Mouse (Mus musculus): Measurements from ENCODE around the gene Zfp981. TPM values are rescaled to one million over a fixed set of nuclear protein-coding genes. Genes with fewer than 3 reads are reported as not detected.
"Not testable (repeated sequence)": the region's sequence is repeated elsewhere in the genome, so short reads cannot be mapped to it uniquely, and the experiment has no call there.

Zfp981 gene
- polyA plus RNA-seq (2012; rRNA removed): not detected in 2 replicates

- H3K27me3 ChIP-seq (replicated peaks; ENCODE audit: control insufficient read depth, insufficient read depth, low read length); H3K27ac ChIP-seq (ENCODE audit: insufficient read depth, low read depth, low read length); H3K4me3 ChIP-seq (ENCODE audit: insufficient read depth, low read depth, low read length); H3K36me3 ChIP-seq (ENCODE audit: control insufficient read depth, insufficient read depth, low read length); DNase-seq; H3K4me1 ChIP-seq (ENCODE audit: control insufficient read depth, insufficient read depth, low read length): not testable (repeated sequence)
- 82% methylated on average over 4 of the region's 4 CpGs for WGBS
Observed at GRCm38 (mm10) chr4:146501727-146502126, at the start of gene Zfp981. Zfp981 (plus strand) TSS chr4:146502027.

DNA sequence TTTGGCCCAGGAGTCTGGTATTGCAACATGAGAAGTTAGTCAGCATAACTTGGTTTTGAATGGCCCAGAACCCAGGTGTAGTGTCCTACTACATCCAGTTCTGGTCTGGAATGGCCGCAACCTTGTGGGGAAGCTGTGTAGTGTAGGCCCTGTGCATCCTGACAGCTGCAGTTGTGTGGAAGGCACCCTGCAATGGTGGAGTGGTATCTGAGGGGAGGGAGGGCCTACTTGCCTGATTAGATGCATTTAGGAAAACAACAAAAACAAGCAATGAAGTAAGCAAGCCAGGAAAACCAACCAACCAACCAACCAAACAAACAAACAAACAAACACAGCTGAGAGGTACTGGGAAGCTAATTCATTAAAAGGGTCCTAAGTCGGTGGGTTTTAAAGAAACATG lies 49.3 kb upstream of the Zfp981 start:
- not testable (repeated sequence) for DNase-seq; H3K27ac ChIP-seq (ENCODE audit: insufficient read depth, low read depth, low read length); H3K36me3 ChIP-seq (ENCODE audit: control insufficient read depth, insufficient read depth, low read length); H3K4me1 ChIP-seq (ENCODE audit: control insufficient read depth, insufficient read depth, low read length); H3K27me3 ChIP-seq (replicated peaks; ENCODE audit: control insufficient read depth, insufficient read depth, low read length); H3K4me3 ChIP-seq (ENCODE audit: insufficient read depth, low read depth, low read length)
- 81% methylated on average over 2 of the region's 2 CpGs for WGBS

- H3K27ac ChIP-seq (ENCODE audit: insufficient read depth, low read depth, low read length): not testable (repeated sequence)
- 60% methylated on average over 1 of the region's 1 CpGs for WGBS
Observed at GRCm38 (mm10) chr4:146454170-146454569, 47.7 kb upstream of the Zfp981 start.

DNA sequence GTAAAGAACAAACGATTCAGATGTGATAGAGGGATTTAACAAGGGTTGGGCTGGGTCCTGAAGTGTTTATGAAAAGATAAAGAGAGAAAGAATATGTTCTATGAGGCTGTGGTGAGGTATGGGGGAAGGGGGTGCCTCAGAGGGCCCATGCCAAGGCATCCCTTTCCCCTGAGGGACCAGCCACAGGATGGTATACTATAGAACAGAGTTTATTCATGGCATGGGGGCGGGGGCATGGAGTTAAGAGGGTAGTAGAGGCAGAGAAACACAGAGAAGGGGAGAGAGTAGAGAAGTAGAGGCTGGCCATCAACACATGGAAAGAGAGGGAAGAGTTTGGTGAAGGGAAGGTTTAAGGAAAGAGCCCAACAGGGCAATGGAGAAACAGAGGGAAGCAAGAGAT lies 46.9 kb upstream of the Zfp981 start:
- H3K36me3 ChIP-seq (ENCODE audit: control insufficient read depth, insufficient read depth, low read length): no peaks in the 10 kb centered on the region
- 0 out of 2 replicates have a peak, but pooled peaks cover 1% of the 10 kb centered on the region for H3K27me3 ChIP-seq (replicated peaks; ENCODE audit: control insufficient read depth, insufficient read depth, low read length)
- DNase-seq: no peak
- no peak for TF ChIP-seq CTCF (conservative IDR thresholded peaks at IDR 0.05; ENCODE audit: insufficient read depth, insufficient read length, low read depth, low read length)
- no peak for TF ChIP-seq POLR2A (IDR thresholded peaks at IDR 0.05; ENCODE audit: low read depth, low read length)
- H3K27ac ChIP-seq (ENCODE audit: insufficient read depth, low read depth, low read length): no peak overlapping the region
- no peak overlapping the region for H3K4me3 ChIP-seq (ENCODE audit: insufficient read depth, low read depth, low read length)
- WGBS: 48% methylated on average over 2 of the region's 2 CpGs
- no peaks in the 10 kb centered on the region for H3K4me1 ChIP-seq (ENCODE audit: control insufficient read depth, insufficient read depth, low read length)

More at GRCm38 (mm10) chr4:146454170-146454569, 47.7 kb upstream of the Zfp981 start:
- H3K27me3 ChIP-seq (replicated peaks; ENCODE audit: control insufficient read depth, insufficient read depth, low read length); H3K36me3 ChIP-seq (ENCODE audit: control insufficient read depth, insufficient read depth, low read length); H3K4me3 ChIP-seq (ENCODE audit: insufficient read depth, low read depth, low read length); DNase-seq; H3K4me1 ChIP-seq (ENCODE audit: control insufficient read depth, insufficient read depth, low read length): not testable (repeated sequence)

GRCm38 (mm10) chr4:146455321-146455721 lies 46.5 kb upstream of the Zfp981 start:
- Histone ChIP-seq H3K27me3 (replicated peaks; ENCODE audit: control insufficient read depth, insufficient read depth, low read length) (0 out of 2 replicates have a peak, but pooled peaks cover 1% of the 10 kb centered on the region), H3K4me1 (ENCODE audit: control insufficient read depth, insufficient read depth, low read length) (no peaks in the 10 kb centered on the region), H3K36me3 (ENCODE audit: control insufficient read depth, insufficient read depth, low read length) (no peaks in the 10 kb centered on the region), H3K27ac (ENCODE audit: insufficient read depth, low read depth, low read length) (no peak overlapping the region), H3K4me3 (ENCODE audit: insufficient read depth, low read depth, low read length) (no peak overlapping the region)
- TF ChIP-seq CTCF (conservative IDR thresholded peaks at IDR 0.05; ENCODE audit: insufficient read depth, insufficient read length, low read depth, low read length): no peak
- 93% methylated on average over 7 of the region's 7 CpGs for WGBS
- DNase-seq: no peak

DNA sequence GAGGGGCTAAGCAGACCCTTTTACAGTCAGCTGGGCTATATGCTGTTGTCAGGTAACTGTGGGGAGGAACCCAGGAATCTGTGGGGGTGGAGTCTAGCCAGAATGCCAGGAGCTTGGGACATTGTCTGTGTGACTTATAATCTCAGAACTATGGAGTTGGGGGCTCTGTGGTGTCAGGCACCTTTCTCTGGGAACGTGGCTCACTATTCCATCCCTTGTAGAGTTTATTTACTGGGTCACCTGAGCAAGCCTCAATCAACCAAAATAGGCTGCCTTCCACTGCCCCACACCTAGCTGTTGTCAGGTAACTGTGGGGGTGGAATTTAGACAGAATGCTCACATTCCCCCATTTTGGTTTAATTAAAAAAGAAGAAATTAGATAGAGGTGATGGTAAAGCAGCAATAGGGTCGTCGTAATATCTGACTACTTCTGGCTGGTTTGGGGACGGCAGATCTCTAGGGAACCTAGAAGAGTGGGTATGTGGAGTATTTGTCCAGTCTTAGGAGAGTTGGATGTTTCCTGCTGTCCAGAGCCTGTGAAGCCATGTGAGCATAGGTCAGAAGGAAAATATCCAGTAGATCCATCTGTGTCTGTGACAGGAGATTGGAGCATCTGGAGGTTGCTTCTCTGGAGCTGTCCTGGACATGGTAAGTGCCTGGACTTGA lies 45.6 kb upstream of the Zfp981 start:
- H3K27me3 ChIP-seq (replicated peaks; ENCODE audit: control insufficient read depth, insufficient read depth, low read length): 0 out of 2 replicates have a peak, but pooled peaks cover 1% of the 10 kb centered on the region
- WGBS: 70% methylated on average over 4 of the region's 4 CpGs
- no peak overlapping the region for H3K27ac ChIP-seq (ENCODE audit: insufficient read depth, low read depth, low read length)
- no peaks in the 10 kb centered on the region for H3K36me3 ChIP-seq (ENCODE audit: control insufficient read depth, insufficient read depth, low read length)
- H3K4me3 ChIP-seq (ENCODE audit: insufficient read depth, low read depth, low read length): no peak overlapping the region
- TF ChIP-seq CTCF (conservative IDR thresholded peaks at IDR 0.05; ENCODE audit: insufficient read depth, insufficient read length, low read depth, low read length) (no peak), POLR2A (IDR thresholded peaks at IDR 0.05; ENCODE audit: low read depth, low read length) (no peak)
- no peaks in the 10 kb centered on the region for H3K4me1 ChIP-seq (ENCODE audit: control insufficient read depth, insufficient read depth, low read length)
- DNase-seq: no peak

DNA sequence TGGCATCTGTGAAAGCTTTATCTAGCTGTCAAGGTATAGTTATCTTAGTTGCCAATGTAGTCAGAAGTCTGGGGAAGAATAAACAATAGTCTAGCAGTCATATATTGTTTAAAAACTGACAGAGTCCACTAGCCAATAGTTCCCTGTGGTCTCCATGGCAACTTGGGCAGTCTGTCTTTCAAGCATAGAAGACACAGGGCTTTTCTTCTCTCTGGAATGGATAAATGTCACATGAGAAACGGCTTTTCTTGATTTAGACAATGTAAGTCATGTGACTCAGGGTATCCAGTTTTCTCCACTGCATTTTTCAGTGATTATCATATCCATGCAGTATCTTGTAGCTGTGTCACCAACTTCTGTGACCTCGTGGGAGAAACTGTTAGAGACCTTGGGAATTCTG lies 44.7 kb upstream of the Zfp981 start:
- WGBS: 57% methylated on average over 2 of the region's 2 CpGs
- TF ChIP-seq CTCF (conservative IDR thresholded peaks at IDR 0.05; ENCODE audit: insufficient read depth, insufficient read length, low read depth, low read length) (no peak), POLR2A (IDR thresholded peaks at IDR 0.05; ENCODE audit: low read depth, low read length) (no peak)
- no peak for DNase-seq
- Histone ChIP-seq H3K27ac (ENCODE audit: insufficient read depth, low read depth, low read length) (no peak overlapping the region), H3K27me3 (replicated peaks; ENCODE audit: control insufficient read depth, insufficient read depth, low read length) (0 out of 2 replicates have a peak, but pooled peaks cover 1% of the 10 kb centered on the region), H3K36me3 (ENCODE audit: control insufficient read depth, insufficient read depth, low read length) (no peaks in the 10 kb centered on the region), H3K4me3 (ENCODE audit: insufficient read depth, low read depth, low read length) (no peak overlapping the region), H3K4me1 (ENCODE audit: control insufficient read depth, insufficient read depth, low read length) (no peaks in the 10 kb centered on the region)

DNA sequence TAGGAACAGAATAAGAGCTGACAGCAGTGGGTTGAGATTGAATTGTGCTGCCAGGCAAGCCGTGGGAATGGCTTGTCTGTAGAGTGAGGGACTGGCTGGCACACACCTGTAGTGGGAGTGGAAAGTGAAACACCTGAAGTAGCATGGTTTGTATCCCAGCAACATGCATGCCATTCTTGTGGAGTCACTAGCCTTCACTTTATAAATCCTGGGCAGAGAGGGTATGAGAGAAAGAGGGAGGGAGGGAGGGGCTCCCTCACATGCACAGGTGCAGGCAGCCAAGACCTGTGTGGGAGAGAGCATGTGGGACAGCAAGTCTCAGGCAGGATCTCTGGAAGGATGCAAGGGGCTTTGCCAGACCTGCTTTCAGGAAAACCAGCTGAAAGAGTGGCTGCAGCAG lies 44.1 kb upstream of the Zfp981 start:
- 0 out of 2 replicates have a peak, but pooled peaks cover 1% of the 10 kb centered on the region for H3K27me3 ChIP-seq (replicated peaks; ENCODE audit: control insufficient read depth, insufficient read depth, low read length)
- no peaks in the 10 kb centered on the region for H3K4me1 ChIP-seq (ENCODE audit: control insufficient read depth, insufficient read depth, low read length)
- H3K36me3 ChIP-seq (ENCODE audit: control insufficient read depth, insufficient read depth, low read length): no peaks in the 10 kb centered on the region
- no peak for DNase-seq
- 67% methylated on average over 1 of the region's 1 CpGs for WGBS
- no peak overlapping the region for H3K27ac ChIP-seq (ENCODE audit: insufficient read depth, low read depth, low read length)
- TF ChIP-seq POLR2A (IDR thresholded peaks at IDR 0.05; ENCODE audit: low read depth, low read length) (no peak), CTCF (conservative IDR thresholded peaks at IDR 0.05; ENCODE audit: insufficient read depth, insufficient read length, low read depth, low read length) (no peak)
- H3K4me3 ChIP-seq (ENCODE audit: insufficient read depth, low read depth, low read length): no peak overlapping the region

- H3K36me3 ChIP-seq (ENCODE audit: control insufficient read depth, insufficient read depth, low read length); H3K27ac ChIP-seq (ENCODE audit: insufficient read depth, low read depth, low read length); H3K4me3 ChIP-seq (ENCODE audit: insufficient read depth, low read depth, low read length); H3K4me1 ChIP-seq (ENCODE audit: control insufficient read depth, insufficient read depth, low read length); DNase-seq; H3K27me3 ChIP-seq (replicated peaks; ENCODE audit: control insufficient read depth, insufficient read depth, low read length): not testable (repeated sequence)
- 78% methylated on average over 5 of the region's 5 CpGs for WGBS
Observed at GRCm38 (mm10) chr4:146459822-146460221, 42.0 kb upstream of the Zfp981 start.

- not testable (repeated sequence) for H3K36me3 ChIP-seq (ENCODE audit: control insufficient read depth, insufficient read depth, low read length); H3K4me1 ChIP-seq (ENCODE audit: control insufficient read depth, insufficient read depth, low read length); H3K4me3 ChIP-seq (ENCODE audit: insufficient read depth, low read depth, low read length); H3K27ac ChIP-seq (ENCODE audit: insufficient read depth, low read depth, low read length); DNase-seq; H3K27me3 ChIP-seq (replicated peaks; ENCODE audit: control insufficient read depth, insufficient read depth, low read length)
- 82% methylated on average over 5 of the region's 5 CpGs for WGBS
Observed at GRCm38 (mm10) chr4:146460685-146461084, 41.1 kb upstream of the Zfp981 start.
